Mouse (Mus musculus) hindbrain, postnatal 0 days (tissue): Measurements from ENCODE around the gene Spats1. TPM values are rescaled to one million over a fixed set of nuclear protein-coding genes. Genes with fewer than 3 reads are reported as not detected.

Experiments
- ATAC-seq: fragments of 200-750 bp; cut with Nextera tagmentation; 2 replicates; pipeline ENCODE4 v1.8.0; 2017; ENCODE audit warnings: mild to moderate bottlenecking, moderate TSS enrichment, moderate library complexity
- DNase-seq: peaks from one replicate; pipeline ENCODE4 v3.0.0-alpha.2; 2015; ENCODE audit warnings: low spot score
- H3K27ac ChIP-seq: fragments of 300-500 bp; sonication (generic); 2 replicates; pipeline ENCODE4 v1.5.1; 2014; ENCODE audit warnings: mild to moderate bottlenecking
- H3K27me3 ChIP-seq: fragments of 300-500 bp; sonication (generic); 2 replicates; pipeline ENCODE4 v1.6.1; 2014; ENCODE audit warnings: low read length, mixed read lengths; ENCODE audit not compliant: insufficient read depth
- H3K36me3 ChIP-seq: fragments of 300-500 bp; sonication (generic); 2 replicates; pipeline ENCODE4 v1.6.1; 2014; ENCODE audit warnings: low read length, mixed read lengths; ENCODE audit not compliant: insufficient read depth
- H3K4me1 ChIP-seq: fragments of 300-500 bp; sonication (generic); 2 replicates; pipeline ENCODE4 v1.6.1; 2014; ENCODE audit warnings: antibody characterized with exemption, low read length, mixed read lengths; ENCODE audit not compliant: insufficient read depth
- H3K4me2 ChIP-seq: fragments of 300-500 bp; sonication (generic); 2 replicates; pipeline ENCODE4 v1.6.1; 2014; ENCODE audit warnings: low read depth, mild to moderate bottlenecking, low read length, moderate library complexity, mixed read lengths
- H3K4me3 ChIP-seq: fragments of 300-500 bp; sonication (generic); 2 replicates; pipeline ENCODE4 v1.5.1; 2014; ENCODE audit warnings: low read length
- H3K9ac ChIP-seq: fragments of 300-500 bp; sonication (generic); replicated peaks from 2 replicates; pipeline ENCODE4 v1.6.1; 2014; ENCODE audit warnings: mild to moderate bottlenecking, low read length, moderate library complexity, mixed read lengths
- H3K9me3 ChIP-seq: fragments of 300-500 bp; sonication (generic); 2 replicates; pipeline ENCODE4 v1.6.1; 2016; ENCODE audit warnings: low read length, mixed read lengths
- CTCF ChIP-seq: IDR thresholded peaks from 2 replicates; pipeline ENCODE4 v1.5.1; 2016; ENCODE audit warnings: antibody characterized with exemption, control low read depth, low read depth
- WGBS: fragments of 180-500 bp; shearing (Covaris S2); extraction: QIAGEN DNeasy Blood & Tissue Kit; methylation state at CpG from one replicate; pipeline ENCODE4 v1.1.7; 2014; 5-methylcytosine and 5-hydroxymethylcytosine counted together
- polyA plus RNA-seq: library from polyadenylated mRNA; unstranded; fragments of >200 nt; fragmentation: Nextera tagmentation; extraction: Ambion mirVana; gene quantifications from 2 replicates; pipeline ENCODE4 v1.2.1, GENCODE M21; 2015
- total RNA-seq: library from RNA; depleted of rRNA; stranded (reverse); fragments of >200 nt; gene quantifications from 2 replicates; pipeline ENCODE4 v1.2.3, GENCODE M21; 2014

Gene Spats1
- total and polyA plus RNA-seq, 2 experiments from 2014 or later: 3.5 to 4.2 TPM

DNA sequence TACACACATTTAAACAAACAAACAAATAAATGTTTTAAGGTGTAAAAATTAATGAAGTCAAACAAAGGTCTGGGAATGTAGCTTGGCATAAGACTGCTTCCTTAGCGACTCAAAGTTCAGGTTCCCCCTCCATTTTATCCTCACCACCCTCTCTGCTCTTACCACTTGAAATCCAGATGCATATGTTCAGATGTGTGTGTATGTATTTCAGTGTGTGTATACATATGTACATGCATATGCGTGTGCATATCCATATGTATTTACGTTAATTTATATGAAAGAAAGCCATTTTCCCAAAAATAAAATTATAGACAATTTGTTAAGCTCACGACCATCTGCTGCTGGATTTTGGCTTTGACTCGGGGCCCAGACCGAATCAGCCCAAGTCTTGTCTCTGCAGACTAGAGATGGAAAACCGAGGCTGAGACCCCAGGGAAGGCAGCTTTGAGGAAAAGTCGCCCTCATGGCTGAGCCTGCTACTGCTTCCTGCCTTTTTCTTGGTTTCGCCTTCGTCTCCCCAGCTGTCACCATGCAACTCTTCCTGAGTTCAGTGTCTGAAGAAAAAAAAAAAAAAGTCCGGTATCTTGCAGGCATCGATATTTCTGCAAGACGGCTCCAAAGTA, 15.4 kb upstream of the Spats1 start:
- Histone ChIP-seq H3K4me1 (no peaks in the 10 kb centered on the region), H3K9ac (no peak overlapping the region), H3K27ac (no peak overlapping the region), H3K4me3 (no peak overlapping the region), H3K36me3 (no peaks in the 10 kb centered on the region), H3K27me3 (no peaks in the 10 kb centered on the region), H3K9me3 (no peaks in the 10 kb centered on the region), H3K4me2 (no peak overlapping the region)
- 73% methylated on average over 13 of the region's 13 CpGs for WGBS
- ATAC-seq: no peak
- no peak for TF ChIP-seq CTCF
- DNase-seq: no peak

DNA sequence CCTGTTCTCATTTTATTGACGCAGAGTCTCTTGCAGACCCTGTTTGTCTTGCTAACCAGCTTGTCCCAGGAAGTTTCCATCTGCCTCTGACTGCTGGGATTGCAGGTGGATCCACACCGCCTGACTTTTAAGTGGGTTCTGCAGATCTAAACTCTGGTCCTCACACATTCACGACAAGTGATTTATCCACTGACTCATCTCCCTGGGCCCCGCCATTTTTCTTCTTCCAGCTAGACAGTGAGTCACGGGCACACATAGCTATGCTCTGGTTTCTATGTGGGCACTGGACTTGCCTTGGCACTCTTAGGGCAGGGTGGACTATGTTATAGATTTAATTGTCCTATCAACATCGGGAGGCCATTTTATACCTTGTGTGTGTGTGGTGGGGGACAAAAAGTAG, 14.5 kb upstream of the Spats1 start:
- H3K4me3 ChIP-seq: no peak overlapping the region
- WGBS: 84% methylated on average over 6 of the region's 6 CpGs
- no peaks in the 10 kb centered on the region for H3K36me3 ChIP-seq

DNA sequence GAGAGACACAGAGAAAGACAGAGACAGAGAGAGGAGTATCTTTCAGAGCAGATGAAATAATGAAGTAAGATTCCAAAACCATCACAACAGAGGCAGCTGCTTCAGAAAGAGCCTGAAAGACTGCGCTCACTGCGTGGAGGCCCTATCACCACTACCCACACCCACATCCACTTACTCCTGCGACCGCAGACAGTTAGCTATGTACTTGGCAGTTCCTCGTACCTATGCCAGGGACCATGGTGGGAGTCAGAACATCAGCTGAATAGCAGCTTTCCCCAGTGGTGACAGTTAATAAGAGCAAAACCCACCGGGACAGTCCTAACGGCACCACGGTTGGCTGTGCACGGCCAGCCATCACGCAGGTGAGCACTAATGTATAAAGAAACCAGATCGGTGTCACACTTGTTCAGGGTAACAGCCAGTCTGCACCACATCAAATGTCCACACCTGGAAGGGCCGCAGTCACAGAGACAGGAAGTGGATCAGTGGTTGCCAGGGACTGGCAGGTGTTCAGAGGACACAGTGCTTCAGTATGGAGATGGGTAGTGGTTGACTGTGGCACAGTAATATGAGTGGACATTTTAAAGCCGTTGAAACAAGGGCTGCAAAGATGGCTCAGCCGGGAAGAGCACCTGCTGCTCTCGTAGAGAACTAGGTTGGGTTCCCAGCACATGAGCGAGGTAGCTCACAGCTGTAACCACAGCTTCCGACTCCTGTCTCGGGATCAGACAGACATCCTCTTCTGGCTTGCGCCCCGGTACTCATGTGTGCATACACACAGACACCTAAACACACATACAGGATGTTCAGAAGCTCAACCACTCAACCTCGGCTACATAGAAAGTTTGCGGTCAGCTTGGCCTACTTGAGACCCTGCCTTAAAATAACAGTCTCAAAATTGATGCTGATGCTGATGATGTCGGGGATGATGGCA, 13.4 kb upstream of the Spats1 start:
- 88% methylated on average over 23 of the region's 23 CpGs for WGBS
- Histone ChIP-seq H3K4me2 (no peak overlapping the region), H3K4me3 (no peak overlapping the region), H3K4me1 (no peaks in the 10 kb centered on the region), H3K27ac (no peak overlapping the region), H3K27me3 (no peaks in the 10 kb centered on the region), H3K36me3 (no peaks in the 10 kb centered on the region), H3K9me3 (no peaks in the 10 kb centered on the region), H3K9ac (no peak overlapping the region)
- ATAC-seq (no peak), DNase-seq (no peak)
- TF ChIP-seq CTCF: no peak

More for the DNA sequence above, 14.5 kb upstream of the Spats1 start:
- Histone ChIP-seq H3K9me3 (no peaks in the 10 kb centered on the region), H3K4me2 (no peak overlapping the region), H3K27me3 (no peaks in the 10 kb centered on the region), H3K27ac (no peak overlapping the region), H3K9ac (no peak overlapping the region), H3K4me1 (no peaks in the 10 kb centered on the region)
- no peak for TF ChIP-seq CTCF
- DNase-seq (no peak), ATAC-seq (no peak)

DNA sequence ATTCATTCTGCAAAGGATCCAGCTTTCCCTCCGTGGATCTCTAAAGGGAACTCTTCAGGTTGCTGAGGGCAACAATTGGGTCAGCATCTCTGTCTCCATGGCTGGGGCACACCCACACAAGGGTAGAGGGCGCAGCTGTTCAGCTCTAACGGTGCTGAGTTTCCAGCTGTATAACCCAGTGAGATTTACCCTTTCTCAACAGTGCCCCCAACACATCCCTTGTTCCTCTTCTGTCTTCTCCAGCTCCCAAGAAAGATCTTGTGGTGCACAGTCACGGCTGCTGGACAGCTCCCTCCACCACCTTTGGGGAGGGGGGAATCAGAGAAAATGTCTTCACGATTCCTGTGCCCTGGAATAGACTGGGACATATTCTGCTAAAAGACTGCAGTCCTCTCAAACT, 12.0 kb upstream of the Spats1 start:
- 14% methylated on average over 5 of the region's 5 CpGs for WGBS
- H3K9me3 ChIP-seq: no peaks in the 10 kb centered on the region
- ATAC-seq: no peak

DNA sequence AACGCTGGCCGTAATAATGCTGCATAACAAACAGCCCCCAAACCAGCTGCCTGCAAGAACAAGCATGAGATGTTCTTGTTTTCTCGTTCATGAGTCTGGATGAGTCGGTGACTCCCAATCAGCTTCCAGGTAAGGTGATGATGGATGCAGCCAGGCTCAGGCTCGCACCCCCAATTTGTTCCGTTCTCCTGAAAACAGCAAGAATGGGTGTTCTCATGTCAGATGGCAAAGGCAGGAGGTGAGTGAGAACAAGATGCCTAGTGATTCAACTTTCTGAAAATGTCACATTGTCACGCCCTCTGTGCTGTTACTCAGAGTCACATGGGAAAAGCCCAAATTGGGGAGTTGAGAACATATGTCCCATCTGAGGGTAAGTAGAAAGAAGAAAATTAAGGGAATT, 10.4 kb upstream of the Spats1 start:
- no peak for TF ChIP-seq CTCF
- Histone ChIP-seq H3K36me3 (no peaks in the 10 kb centered on the region), H3K9me3 (0 out of 2 replicates have a peak, but pooled peaks cover 2% of the 10 kb centered on the region), H3K27ac (no peak overlapping the region), H3K4me2 (no peak overlapping the region), H3K4me3 (no peak overlapping the region), H3K9ac (no peak overlapping the region), H3K4me1 (no peaks in the 10 kb centered on the region), H3K27me3 (no peaks in the 10 kb centered on the region)
- 89% methylated on average over 7 of the region's 7 CpGs for WGBS
- DNase-seq (no peak), ATAC-seq (no peak)

More for the DNA sequence above, 12.0 kb upstream of the Spats1 start:
- DNase-seq: no peak
- H3K36me3 ChIP-seq: no peaks in the 10 kb centered on the region
- H3K4me3 ChIP-seq: no peak overlapping the region
- H3K27ac ChIP-seq: no peak overlapping the region
- no peaks in the 10 kb centered on the region for H3K4me1 ChIP-seq
- no peak overlapping the region for H3K4me2 ChIP-seq
- no peak for TF ChIP-seq CTCF
- no peaks in the 10 kb centered on the region for H3K27me3 ChIP-seq
- H3K9ac ChIP-seq: no peak overlapping the region

DNA sequence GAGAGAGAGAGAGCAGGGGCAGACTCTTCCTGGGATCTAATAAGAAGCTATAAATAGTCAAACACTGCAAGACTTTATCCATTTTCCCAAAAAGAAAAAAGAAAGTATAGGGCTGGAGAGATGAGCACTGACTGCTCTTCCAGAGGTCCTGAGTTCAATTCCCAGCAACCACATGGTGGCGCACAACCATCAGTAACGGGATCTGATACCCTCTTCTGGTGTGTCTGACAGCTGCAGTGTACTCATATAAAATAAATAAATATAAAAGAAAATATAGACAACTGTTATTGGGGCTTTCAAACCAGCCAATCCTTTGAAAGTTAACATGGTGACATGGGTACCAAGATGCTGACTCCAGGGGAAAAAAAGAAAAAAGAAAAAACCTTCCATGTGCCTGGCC, 5.2 kb upstream of the Spats1 start:
- ATAC-seq (no peak), DNase-seq (no peak)
- Histone ChIP-seq H3K27me3 (no peaks in the 10 kb centered on the region), H3K4me2 (no peak overlapping the region), H3K4me1 (no peaks in the 10 kb centered on the region), H3K9me3 (0 out of 2 replicates have a peak, but pooled peaks cover 2% of the 10 kb centered on the region), H3K9ac (no peak overlapping the region), H3K36me3 (no peaks in the 10 kb centered on the region), H3K4me3 (no peak overlapping the region), H3K27ac (no peak overlapping the region)
- peak; percentile 41 for TF ChIP-seq CTCF
- 22% methylated on average over 2 of the region's 2 CpGs for WGBS
